Comparison of ENCODE assay signal across 8 mouse cellular contexts in the genomic region with DNA sequence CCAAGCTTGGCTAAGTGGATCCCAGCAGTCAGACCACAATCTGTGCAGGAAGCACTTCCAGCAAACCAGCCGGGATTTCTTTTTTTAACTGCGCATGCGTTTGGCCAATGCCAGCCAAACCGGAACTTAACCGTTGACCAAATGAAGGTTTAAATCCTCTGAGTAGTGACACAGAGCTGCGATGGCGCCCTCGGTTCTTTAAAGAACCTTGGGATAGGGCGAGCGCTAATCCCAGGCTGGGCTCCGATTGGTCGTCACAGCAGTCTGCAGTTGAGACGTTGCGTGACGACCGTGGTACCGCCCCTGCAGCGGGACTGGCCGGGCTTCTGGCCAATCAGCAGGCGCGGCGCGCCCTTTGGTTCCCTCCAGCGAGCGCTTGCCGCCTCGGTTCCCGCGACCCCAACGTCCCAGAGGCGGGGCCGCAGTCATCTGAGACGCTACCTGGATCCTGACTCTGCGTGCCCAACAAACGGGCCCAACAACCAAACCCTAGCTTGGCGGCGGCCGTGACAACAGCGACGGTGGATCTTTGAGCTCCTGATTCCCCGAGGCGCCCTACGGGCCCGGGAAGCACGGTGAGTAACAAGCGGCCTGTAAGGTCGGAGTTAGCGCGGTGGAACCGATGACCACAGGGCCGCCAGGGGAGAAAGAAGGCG. TPM values are rescaled to one million over a fixed set of nuclear protein-coding genes. Genes with fewer than 3 reads are reported as not detected.
DNase-seq lines count a peak whose midpoint lies in the region; ATAC-seq lines count a peak whose summit lies in the region.

Stil (plus strand) TSS at position 387 of the 656 bp plus-strand sequence.

- no peaks in the 10 kb centered on the region for H3K9me3 ChIP-seq in hindbrain, embryonic 11.5 days (ENCODE audit: control insufficient read depth, low read length)

- H3K9ac ChIP-seq in hindbrain, embryonic 11.5 days (ENCODE audit: low read depth, low read length): peak within 1 kb of the TSS; percentile 74

- ATAC-seq in hindbrain, embryonic 11.5 days (ENCODE audit: low FRiP score): peak; percentile 100

- H3K27ac ChIP-seq in hindbrain, embryonic 11.5 days (ENCODE audit: low read depth, low read length): peak within 1 kb of the TSS; percentile 91

- under 1% methylated on average over 52 of the region's 52 CpGs for WGBS in hindbrain, embryonic 11.5 days

- H3K4me1 ChIP-seq in hindbrain, embryonic 11.5 days (replicated peaks; ENCODE audit: control insufficient read depth, insufficient read depth, low read length): no peaks in the 10 kb centered on the region; the same call in 1 of the 2 replicates

- H3K36me3 ChIP-seq in hindbrain, embryonic 11.5 days (ENCODE audit: control insufficient read depth, insufficient read depth, low read length): no peaks in the 10 kb centered on the region

- no peaks in the 10 kb centered on the region for H3K27me3 ChIP-seq in hindbrain, embryonic 11.5 days (ENCODE audit: control insufficient read depth, insufficient read depth, low read length)

- peak within 1 kb of the TSS; percentile 58 for H3K4me3 ChIP-seq in hindbrain, embryonic 11.5 days (ENCODE audit: low read depth, low read length)

- peak within 1 kb of the TSS; percentile 64 for H3K4me2 ChIP-seq in hindbrain, embryonic 11.5 days (replicated peaks; ENCODE audit: low read depth, low read length)

- peak; percentile 98 for DNase-seq in Muller cell, postnatal 12 days (ENCODE audit: inconsistent ontology term)
- DNase-seq in cerebellum, adult 9-11 months: peak; percentile 97
- DNase-seq in frontal cortex, adult 2 months (ENCODE audit: extremely low spot score in 1 of 2, low spot score in 1 of 2): peak; percentile 95 to 97
- DNase-seq in hindbrain, embryonic 11.5 days (ENCODE audit: low spot score): peak; percentile 96
- DNase-seq in layer of hippocampus, postnatal 10 days (ENCODE audit: low spot score in 2 of 2): peak; percentile 95 to 96
- DNase-seq in lung, postnatal 10 days: peak; percentile 98
- DNase-seq in ovary, postnatal 36 days (ENCODE audit: low spot score): peak; percentile 94
- DNase-seq in thymus, postnatal 25 days: peak; percentile 95

RNA-seq across cellular contexts. Expression of gene Stil, which starts in this region (rescaled TPM):
- polyA plus RNA-seq in frontal cortex, adult 2 months (2012; rRNA removed): 0.53 and 0.80 TPM in 2 replicates
- 18.3 and 23.0 TPM in 2 replicates for polyA plus RNA-seq in hindbrain, embryonic 11.5 days (2014; fragmentation: Nextera tagmentation; extraction: Ambion mirVana)
- total RNA-seq in layer of hippocampus, postnatal 10 days (2021): 1 to 10 TPM; 1.2 to 1.6 TPM

Comparison
In these comparisons a context has a peak if more than half of its experiments do, and no peak if none do; other contexts are left out.
1. Peak in every context shown above with its lines: DNase-seq, ATAC-seq, H3K4me3 ChIP-seq and H3K27ac ChIP-seq.
2. RNA of gene Stil (polyA plus RNA-seq): 18.3 to 23.0 TPM in hindbrain, embryonic 11.5 days; 0.53 to 0.80 TPM in frontal cortex, adult 2 months; every median in the first group is over 10 times any median in the second.
3. Peak in DNase-seq in frontal cortex, adult 2 months; RNA of the gene not detected or under 1 TPM.